Mouse (Mus musculus): ENCODE results near the gene Gps2. TPM values are rescaled to one million over a fixed set of nuclear protein-coding genes. Genes with fewer than 3 reads are reported as not detected.
"Not testable (repeated sequence)": the region's sequence is repeated elsewhere in the genome, so short reads cannot be mapped to it uniquely, and the experiment has no call there.

Gene Gps2
- total RNA-seq, 2 experiments from 2014 or later: 26.2 to 27.5 TPM

GRCm38 (mm10) chr11:69916652-69917378 lies 3.1 kb downstream of the Gps2 start:
- not testable (repeated sequence) for DNase-seq

- DNase-seq: no peak
Measured at GRCm38 (mm10) chr11:69917379-69917948, 3.8 kb downstream of the Gps2 start.

- DNase-seq: no peak
Measured at GRCm38 (mm10) chr11:69918118-69918517, 4.4 kb downstream of the Gps2 start.

- DNase-seq: no peak
Measured at GRCm38 (mm10) chr11:69919053-69919452, 5.4 kb downstream of the Gps2 start.

- DNase-seq: peak; percentile 91 to 92
Measured at GRCm38 (mm10) chr11:69919661-69920265, 6.1 kb downstream of the Gps2 start.

- no peak for DNase-seq
Measured at GRCm38 (mm10) chr11:69920266-69921031, 6.8 kb downstream of the Gps2 start.

GRCm38 (mm10) chr11:69921114-69922011 lies 7.7 kb downstream of the Gps2 start, which contains the start of gene Eif5a:
Gene Eif5a (minus strand): TSS chr11:69921958.
- peak; percentile 100 for DNase-seq

GRCm38 (mm10) chr11:69922012-69922756 lies 8.5 kb downstream of the Gps2 start:
- peak in 1 of 2 experiments; percentile 32 for DNase-seq

GRCm38 (mm10) chr11:69922796-69923195 lies 9.1 kb downstream of the Gps2 start:
- no peak for DNase-seq

GRCm38 (mm10) chr11:69927501-69927900 lies 13.8 kb downstream of the Gps2 start:
- DNase-seq: no peak

- DNase-seq: no peak
Measured at GRCm38 (mm10) chr11:69929712-69930111, 16.0 kb downstream of the Gps2 start.

- DNase-seq: not testable (repeated sequence)
Measured at GRCm38 (mm10) chr11:69930176-69930575, 16.5 kb downstream of the Gps2 start.

GRCm38 (mm10) chr11:69930967-69931537 lies 17.4 kb downstream of the Gps2 start:
- DNase-seq: no peak

GRCm38 (mm10) chr11:69931769-69932168 lies 18.1 kb downstream of the Gps2 start:
- DNase-seq: no peak

- no peak for DNase-seq
Measured at GRCm38 (mm10) chr11:69932254-69932653, 18.6 kb downstream of the Gps2 start.

- no peak for DNase-seq
Measured at GRCm38 (mm10) chr11:69933066-69933465, 19.4 kb downstream of the Gps2 start.

GRCm38 (mm10) chr11:69934169-69934568 lies 20.5 kb downstream of the Gps2 start:
- peak; percentile 91 to 99 for DNase-seq

GRCm38 (mm10) chr11:69934681-69935080 lies 21.0 kb downstream of the Gps2 start:
- DNase-seq: no peak

- peak; percentile 89 to 91 for DNase-seq
Measured at GRCm38 (mm10) chr11:69935137-69935879, 21.6 kb downstream of the Gps2 start, which contains the start of gene Ybx2. Gene Ybx2 (plus strand): TSS chr11:69935796.

GRCm38 (mm10) chr11:69936156-69936555 lies 22.5 kb downstream of the Gps2 start:
- no peak for DNase-seq

All from heart, adult 18-20 months (tissue).